Comparison of ENCODE assay signal across 15 mouse cellular contexts in genomic region chr5:125985356-125985755, GRCm38 (mm10).
"Had no signal": no experiment of that assay in that cellular context is flagged by ENCODE, and none has a peak within 500 bp of the region (broad histone marks: within the 10 kb centered on the region; RNA-seq: fewer than 3 reads in every experiment).

No protein-coding gene starts in this region.

- DNase-seq: lung, adult 18-20 months; lung, embryonic 14.5 days; lung, postnatal 10 days; right cerebral cortex, postnatal 14 days; thymus, adult 2 months; thymus, postnatal 25 days; thymus, postnatal 4 days had no signal

- H3K36me3 ChIP-seq: midbrain, embryonic 12.5 days; midbrain, embryonic 15.5 days; neural tube, embryonic 12.5 days; stomach, embryonic 15.5 days had no signal

- H3K9ac ChIP-seq: liver, embryonic 14.5 days; lung, embryonic 14.5 days; midbrain, embryonic 12.5 days; midbrain, embryonic 15.5 days; neural tube, embryonic 12.5 days; stomach, embryonic 15.5 days had no signal

- H3K4me1 ChIP-seq: megakaryocyte, embryonic 14.5 days; midbrain, embryonic 12.5 days; midbrain, embryonic 15.5 days; neural tube, embryonic 12.5 days; stomach, embryonic 15.5 days had no signal

- ATAC-seq: midbrain, embryonic 15.5 days had no signal

- H3K27ac ChIP-seq: liver, embryonic 14.5 days; macrophage; midbrain, embryonic 12.5 days; midbrain, embryonic 15.5 days; neural tube, embryonic 12.5 days; stomach, embryonic 15.5 days; stomach, postnatal 0 days had no signal

- H3K27me3 ChIP-seq: megakaryocyte, embryonic 14.5 days; midbrain, embryonic 12.5 days; midbrain, embryonic 15.5 days; neural tube, embryonic 12.5 days; stomach, embryonic 15.5 days had no signal

- H3K4me3 ChIP-seq: megakaryocyte, embryonic 14.5 days; midbrain, embryonic 12.5 days; midbrain, embryonic 15.5 days; neural tube, embryonic 12.5 days; stomach, embryonic 15.5 days had no signal

- H3K4me2 ChIP-seq: lung, embryonic 14.5 days; midbrain, embryonic 12.5 days; midbrain, embryonic 15.5 days; neural tube, embryonic 12.5 days; stomach, embryonic 15.5 days had no signal

- H3K9me3 ChIP-seq: midbrain, embryonic 12.5 days; midbrain, embryonic 15.5 days; neural tube, embryonic 12.5 days; stomach, embryonic 15.5 days had no signal
